Mouse (Mus musculus) myocyte (in vitro differentiated cells): Measurements from ENCODE around the gene Tmbim7.

ENCODE experiments used
- E2F4 ChIP-seq: IDR thresholded peaks from one replicate; pipeline ENCODE4 v1.6.1; 2011; ENCODE audit warnings: mild to moderate bottlenecking, control low read depth, moderate library complexity; ENCODE audit not compliant: insufficient read depth
- MAX ChIP-seq: IDR thresholded peaks from one replicate; pipeline ENCODE4 v1.6.1; 2011; ENCODE audit warnings: low read depth, mild to moderate bottlenecking, control low read depth
- POLR2A ChIP-seq: IDR thresholded peaks from one replicate; pipeline ENCODE4 v1.6.1; 2011; ENCODE audit warnings: low read depth, mild to moderate bottlenecking, control low read depth, moderate library complexity; ENCODE audit not compliant: insufficient read length
- POLR2AphosphoS2 ChIP-seq: IDR thresholded peaks from one replicate; pipeline ENCODE4 v1.6.1; 2011; ENCODE audit warnings: low read depth, control low read depth; ENCODE audit not compliant: insufficient read length
- TCF12 ChIP-seq: IDR thresholded peaks from one replicate; pipeline ENCODE4 v1.6.1; 2011; ENCODE audit warnings: mild to moderate bottlenecking, control low read depth; ENCODE audit not compliant: poor library complexity, insufficient read depth, severe bottlenecking
- TCF3 ChIP-seq: IDR thresholded peaks from one replicate; pipeline ENCODE4 v1.6.1; 2011; ENCODE audit warnings: low read depth, control low read depth; ENCODE audit not compliant: insufficient read length

GRCm38 (mm10) chr5:3645326-3645725 lies 5.7 kb upstream of the Tmbim7 start:
- no peak for TF ChIP-seq POLR2A
- no peak for TF ChIP-seq POLR2AphosphoS2
- no peak for TF ChIP-seq MAX
- no peak for TF ChIP-seq E2F4
- TF ChIP-seq TCF12: no peak
- TF ChIP-seq TCF3: no peak
